Mouse (Mus musculus) brain, embryonic 18.5 days (tissue): ENCODE data around the gene Dnajb6.
"Not testable (repeated sequence)": the region's sequence is repeated elsewhere in the genome, so short reads cannot be mapped to it uniquely, and the experiment has no call there.

Experiments
- DNase-seq: peaks from one replicate; pipeline ENCODE4 v3.0.0-alpha.2; 2012; ENCODE audit warnings: low read depth, low spot score

Gene Dnajb6

DNA sequence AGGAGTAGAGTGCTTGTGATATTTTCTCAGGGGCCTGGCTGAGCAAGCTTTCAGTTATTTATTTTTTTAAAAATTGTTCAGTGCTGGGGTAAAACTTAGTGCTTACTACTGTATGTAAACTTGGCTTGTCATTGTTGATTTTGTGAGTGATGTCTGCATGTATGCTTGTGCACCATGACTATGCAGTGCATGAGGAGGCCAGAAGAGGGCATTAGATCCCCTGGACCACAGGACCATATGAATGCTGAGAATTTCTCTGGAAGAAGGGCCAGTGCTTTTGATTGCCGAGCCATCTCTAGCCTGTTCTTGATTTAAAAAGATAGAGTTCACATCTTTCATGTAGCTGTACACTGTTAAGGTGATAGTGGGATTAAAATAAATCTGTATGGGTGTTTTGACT is 35.4 kb downstream of the Dnajb6 start:
- no peak for DNase-seq

DNA sequence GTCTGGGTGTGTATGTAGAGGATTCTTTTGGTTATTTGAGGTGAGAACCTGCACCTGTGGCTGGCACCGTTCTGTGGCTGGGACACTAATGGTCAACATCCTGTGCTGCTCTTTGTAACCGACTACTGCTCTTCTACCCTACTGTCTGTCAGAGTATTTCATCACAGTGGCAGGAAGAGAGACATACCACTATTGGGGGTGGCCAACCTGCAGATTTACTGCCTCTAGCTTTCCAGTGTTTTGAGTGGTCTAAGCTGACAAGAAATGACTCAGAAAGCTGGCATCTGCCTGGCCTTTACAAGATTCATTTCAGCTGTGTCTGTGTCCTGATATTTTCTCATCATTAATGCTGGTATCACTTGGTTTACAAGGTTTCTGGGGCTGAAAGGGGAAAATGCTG is 36.5 kb downstream of the Dnajb6 start:
- no peak for DNase-seq

DNA sequence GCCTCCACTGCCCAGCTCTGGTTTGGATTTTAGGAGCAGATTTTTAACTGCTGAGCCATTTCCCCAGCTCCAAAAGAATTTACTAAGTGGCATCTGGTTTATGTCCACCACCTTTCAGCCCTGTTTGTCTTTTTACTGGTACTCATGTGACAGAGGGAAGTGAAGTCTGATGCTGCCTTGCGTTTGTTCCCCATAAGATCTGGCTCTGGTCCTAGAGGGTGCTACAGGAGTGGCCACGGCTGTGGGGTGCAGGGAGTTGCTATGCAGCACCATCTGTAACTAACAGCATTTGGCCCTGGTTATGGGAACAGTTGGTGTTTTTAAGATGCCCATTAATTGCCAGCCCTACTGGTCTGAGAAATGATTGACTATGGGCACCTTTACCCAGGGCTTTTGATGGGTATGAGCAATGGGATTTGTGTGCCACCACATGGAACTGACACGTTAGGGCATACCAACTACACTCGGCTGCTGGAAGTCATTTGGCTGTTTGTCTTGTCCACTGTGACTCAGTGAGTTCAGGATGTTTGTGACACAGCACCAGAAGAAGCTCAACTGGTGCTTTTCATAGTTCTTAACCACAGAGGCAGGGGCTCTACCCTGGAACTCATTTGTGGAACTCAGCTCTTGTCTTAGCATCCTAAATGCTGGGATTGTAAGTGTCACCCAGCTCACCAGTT is 37.3 kb downstream of the Dnajb6 start:
- no peak for DNase-seq

DNA sequence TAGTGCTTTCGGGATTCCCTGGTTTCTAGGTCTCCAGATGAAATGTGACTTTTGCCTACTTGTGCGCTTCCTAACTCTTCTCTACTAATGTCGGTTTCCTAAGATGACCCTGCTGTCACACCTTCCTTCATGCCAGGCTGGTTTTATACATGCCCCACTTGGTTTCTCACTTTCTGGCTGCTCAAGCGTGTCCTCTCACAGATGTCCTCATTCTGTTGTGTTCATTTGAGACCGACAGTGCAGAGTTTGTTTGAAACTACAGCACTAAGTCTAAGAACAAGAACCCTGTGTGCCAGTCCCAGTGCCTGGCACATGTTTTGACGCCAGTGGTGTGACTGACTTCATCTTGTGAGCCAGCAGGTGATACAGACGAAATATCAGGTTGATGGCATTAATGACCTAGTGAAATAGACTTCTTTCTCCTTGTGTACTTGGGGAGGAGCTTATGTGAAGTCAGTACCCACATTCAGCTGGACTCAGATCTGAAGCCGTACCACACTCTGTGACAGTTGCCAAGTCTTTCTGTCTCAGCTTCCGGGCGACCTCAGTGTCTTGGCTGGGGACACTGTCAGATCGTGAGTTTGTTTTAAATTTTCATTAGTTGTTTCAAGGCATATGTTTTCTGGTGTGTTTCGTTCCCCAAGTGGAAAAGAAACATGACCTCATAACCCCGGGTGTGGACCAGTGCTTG is 38.1 kb downstream of the Dnajb6 start:
- no peak for DNase-seq

DNA sequence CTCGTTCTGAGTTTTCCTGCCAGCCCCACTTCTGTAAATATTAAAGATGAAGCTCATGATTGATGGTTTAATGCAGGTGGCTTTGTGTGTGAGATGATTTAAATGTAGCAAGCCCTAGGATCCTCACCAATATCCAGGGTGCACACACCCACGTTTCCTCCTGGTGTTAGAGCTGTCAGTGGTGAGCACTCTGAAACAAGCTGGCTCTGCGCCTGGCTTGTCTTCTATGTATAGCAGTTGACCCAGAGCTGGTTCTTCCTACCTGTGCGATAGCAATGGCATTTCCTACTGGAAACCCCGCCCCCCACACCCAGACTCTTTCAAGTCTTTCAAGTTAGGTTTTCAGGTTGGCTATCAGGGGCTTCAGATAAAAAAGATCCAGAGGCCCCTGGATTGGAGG is 39.9 kb downstream of the Dnajb6 start:
- DNase-seq = no peak

DNA sequence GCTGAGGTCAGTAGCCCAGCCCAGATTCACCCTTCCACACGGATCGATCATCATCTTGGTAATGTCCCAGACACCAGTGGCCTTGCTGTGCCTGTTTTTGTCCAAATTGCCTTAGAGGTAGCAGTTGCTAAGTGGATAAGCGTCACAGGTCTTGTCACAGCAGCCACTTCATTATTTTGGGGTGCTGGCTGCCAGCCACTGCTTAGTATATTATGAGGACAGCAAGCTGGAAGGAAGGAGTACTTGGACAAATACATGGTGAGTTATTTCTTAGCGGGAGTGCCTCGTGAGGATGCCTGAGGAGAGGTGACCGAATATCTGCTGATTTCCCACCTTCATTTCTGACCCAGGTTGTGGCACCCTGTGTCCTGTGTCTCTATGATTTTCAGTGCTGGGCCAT is 42.5 kb downstream of the Dnajb6 start:
- no peak for DNase-seq

DNA sequence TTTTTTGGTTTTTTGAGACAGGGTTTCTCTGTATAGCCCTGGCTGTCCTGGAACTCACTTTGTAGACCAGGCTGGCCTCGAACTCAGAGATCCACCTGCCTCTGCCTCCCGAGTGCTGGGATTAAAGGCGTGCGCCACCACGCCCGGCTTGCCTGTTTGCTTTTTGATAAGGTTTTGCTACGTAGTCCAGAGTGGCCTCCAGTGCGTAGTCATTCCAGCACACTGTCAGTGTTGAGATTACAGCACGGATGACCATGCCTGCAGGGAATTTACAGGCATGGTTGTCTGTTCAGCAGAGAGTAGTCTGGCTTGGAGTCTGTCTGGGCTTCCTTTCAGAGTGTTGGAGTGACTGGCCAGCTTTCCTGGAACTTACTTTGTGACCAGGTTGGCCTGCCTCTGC is 44.2 kb downstream of the Dnajb6 start:
- not testable (repeated sequence) for DNase-seq

DNA sequence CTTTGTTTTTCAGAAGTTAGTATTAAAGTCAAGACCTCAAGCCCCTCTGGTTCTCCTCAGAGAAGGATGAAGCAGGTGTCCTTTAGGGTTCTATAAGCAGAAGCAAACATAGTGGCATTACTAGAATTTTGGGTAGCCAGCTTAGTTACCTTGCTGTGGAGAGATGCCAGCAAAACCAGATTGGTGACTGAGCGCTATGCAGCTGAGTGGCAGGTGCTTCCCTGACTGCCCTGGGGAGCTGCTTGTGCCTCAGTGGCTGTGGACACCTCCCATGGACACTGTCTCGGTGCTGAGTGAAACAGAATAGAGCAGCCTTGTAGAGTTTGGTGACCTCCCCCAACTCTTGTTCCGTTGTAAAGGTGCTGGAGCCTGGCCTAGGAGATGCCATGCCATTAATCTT is 46.8 kb downstream of the Dnajb6 start:
- DNase-seq = no peak

DNA sequence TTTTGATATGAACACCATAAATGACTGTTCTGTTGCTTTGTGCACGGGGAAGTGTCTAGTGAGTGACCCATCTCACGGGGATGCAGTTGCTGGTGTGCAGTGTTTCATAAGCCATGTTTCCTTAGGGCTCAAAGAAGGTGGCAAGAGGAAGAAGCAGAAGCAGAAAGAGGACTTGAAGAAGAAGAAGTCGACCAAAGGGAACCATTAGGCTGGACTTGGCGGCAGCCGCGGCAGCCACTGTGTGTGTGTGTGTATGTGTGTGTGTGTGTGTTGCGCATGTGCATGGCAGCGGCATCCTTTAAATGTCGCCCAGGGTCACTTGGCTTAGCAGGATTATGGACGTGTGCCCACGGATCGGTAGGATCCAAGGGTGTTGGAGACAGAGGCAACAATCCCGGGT is 49.4 kb downstream of the Dnajb6 start:
- DNase-seq = not testable (repeated sequence)

DNA sequence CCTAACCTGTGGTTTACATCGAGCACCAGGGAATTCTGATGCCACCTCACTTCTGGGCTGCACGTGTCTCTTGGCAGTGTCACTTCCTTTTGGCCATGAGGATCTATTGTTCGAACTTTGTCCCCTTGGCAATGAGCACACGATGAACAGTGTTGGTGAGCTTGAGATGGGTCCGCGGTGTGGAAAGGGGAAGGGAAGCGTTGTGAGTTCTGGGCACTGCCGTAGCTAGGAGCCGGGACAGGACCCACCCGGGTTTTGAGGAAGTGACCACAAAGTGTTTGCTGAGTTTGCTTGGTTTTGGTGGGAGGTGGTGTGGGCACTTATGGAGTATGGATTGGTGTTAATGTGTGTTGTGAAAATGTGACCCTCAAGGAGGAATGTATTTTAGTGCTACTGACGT is 50.5 kb downstream of the Dnajb6 start:
- not testable (repeated sequence) for DNase-seq

DNA sequence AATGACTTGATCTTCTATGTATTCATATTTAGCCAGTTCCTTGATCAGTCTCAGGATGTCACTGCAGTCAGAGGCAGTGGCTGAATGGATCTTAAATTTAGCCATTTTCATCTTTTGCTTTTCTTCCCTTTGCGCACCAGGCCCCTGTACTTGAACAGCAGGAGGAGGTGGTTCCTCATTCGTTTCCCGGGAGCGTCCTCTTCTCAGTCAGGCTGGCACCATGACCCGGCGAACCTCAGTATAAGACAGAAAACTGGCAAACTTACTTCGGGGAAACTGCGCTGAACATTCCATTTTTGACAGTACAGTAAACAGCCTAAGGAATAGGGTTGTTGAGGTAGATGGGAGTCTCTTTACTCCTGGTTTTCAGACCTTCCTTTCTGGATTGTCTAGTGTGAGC is 59.4 kb downstream of the Dnajb6 start:
- not testable (repeated sequence) for DNase-seq

DNA sequence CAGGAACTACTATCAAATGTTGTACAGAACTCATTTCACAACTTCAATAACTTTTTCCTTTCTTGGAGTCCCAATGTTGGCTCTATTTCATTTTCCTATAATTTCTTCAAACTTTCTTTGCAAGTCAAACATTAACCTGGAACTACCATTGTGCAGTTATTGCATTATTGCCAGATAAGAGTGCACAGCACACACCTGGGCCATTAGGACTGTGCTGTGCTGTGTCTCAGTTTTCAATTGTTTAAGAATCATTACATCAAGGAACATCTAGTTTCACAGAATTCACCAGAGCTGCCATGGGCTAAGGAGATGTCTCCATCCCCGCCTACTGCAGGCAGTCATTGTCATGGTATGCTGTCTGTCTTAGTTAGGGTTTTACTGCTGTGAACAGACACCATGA is 73.5 kb downstream of the Dnajb6 start:
- DNase-seq = no peak

DNA sequence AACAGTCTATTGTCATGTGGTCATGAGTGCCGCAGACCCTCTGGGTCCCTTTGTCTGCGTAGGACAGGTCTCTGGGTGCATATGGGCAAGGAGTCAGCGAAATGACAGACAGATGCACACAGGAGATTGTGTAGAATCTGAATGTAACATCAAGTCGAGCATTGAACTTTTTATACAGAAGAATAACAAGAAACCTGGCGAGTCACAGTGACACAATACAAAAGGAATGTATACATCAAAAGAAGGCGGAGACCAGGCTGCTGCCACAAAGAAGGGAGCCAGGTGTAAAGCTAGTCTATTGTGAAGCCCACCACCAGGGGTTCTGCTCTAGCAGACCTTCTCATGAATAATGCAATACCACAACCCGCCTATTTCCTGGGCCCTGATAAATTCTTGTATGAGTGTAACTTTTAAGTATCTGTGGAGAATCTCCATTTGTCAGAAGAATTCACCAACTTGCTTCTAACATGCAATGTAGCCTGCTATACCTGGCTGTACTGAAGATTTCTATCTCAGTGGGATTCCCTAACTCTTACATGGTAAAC is 76.0 kb downstream of the Dnajb6 start:
- not testable (repeated sequence) for DNase-seq

DNA sequence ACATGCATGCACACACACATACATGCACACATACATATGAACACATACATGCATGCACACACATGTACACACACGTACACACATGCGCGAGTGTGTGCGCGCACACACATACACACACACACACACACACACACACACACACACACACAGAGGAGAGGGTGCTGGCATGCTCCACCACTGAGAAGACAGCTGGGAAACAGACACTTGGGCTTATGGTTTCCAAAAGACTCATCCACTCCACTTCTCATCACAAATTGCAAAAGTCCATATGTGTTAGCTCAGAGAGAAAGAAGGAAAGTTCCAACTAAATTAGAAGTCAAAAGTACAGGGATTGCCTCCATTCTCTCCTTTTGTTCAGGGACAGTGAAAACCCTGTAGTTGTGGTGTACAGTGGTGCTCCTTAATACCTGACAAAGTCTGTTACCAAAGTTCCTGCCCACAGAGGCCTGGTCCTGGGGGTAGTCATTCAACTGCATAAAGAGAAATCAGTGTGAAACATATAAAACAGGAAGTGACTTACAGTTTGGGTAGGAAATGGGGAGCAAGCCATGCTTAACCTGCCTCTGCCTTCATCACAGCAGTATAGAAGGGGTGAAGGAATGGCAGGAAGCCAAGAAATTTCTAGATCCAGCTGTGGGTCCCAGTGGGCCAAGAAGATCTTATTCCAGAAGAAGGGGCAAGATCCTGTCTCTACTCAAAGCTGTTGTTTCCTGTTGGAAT is 81.2 kb downstream of the Dnajb6 start:
- DNase-seq = no peak

DNA sequence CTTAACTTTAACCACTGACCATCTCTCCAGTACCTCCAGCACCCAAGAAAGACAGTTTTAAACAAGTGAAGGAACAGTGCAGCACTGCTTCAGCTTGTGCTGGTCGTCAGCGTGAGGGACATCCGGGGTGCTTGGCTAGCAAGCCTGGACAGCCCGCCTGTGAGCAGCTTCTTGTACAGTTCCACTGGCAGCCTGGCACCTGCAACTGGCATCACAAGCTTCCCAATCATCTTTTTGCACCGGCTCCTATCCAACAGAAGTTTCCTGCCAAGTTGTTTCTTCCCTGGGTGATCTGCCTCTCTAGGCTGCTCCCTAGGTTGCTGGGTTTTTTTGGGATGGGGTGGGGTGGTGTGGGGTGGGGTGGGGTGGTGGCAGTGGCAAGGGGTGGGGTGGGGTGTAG is 81.9 kb downstream of the Dnajb6 start:
- peak; percentile 40 for DNase-seq

DNA sequence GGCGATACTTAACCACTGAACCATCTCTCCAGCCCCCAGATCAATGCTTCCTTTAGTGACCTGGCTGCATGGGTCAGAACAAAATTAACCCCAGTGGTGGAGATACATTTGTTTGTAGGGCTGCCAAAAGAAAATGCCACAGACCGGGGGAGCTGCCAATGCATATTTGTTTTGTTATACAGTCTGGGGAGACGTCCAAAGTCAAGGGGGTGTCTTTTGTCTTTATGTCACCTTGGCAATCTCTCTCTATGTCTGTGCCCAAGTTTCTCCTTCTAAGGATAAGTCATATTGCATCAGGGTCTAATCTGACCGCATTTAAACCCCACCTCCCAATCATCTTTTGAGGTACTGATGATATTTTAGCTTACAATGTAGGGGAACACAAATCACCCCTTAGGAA is 82.8 kb downstream of the Dnajb6 start:
- no peak for DNase-seq

DNA sequence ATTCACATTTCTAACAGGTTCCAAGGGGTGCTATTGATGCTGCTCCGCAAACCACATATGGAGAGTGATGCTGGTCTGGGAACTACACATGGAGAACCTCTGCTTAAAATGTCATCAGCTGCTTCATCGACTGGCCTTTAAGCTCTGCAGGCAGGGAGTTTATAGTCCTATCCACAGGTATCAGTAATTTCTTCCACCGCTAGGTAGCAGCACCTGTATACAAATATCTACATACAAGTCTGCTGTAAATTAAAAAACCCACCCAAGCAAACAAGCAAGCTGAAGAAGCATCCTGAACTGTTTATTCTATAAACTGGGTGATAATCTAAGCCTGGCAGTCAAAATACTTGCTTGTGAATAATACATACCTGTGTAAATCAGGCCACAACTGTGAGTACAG is 89.3 kb downstream of the Dnajb6 start:
- DNase-seq = no peak

DNA sequence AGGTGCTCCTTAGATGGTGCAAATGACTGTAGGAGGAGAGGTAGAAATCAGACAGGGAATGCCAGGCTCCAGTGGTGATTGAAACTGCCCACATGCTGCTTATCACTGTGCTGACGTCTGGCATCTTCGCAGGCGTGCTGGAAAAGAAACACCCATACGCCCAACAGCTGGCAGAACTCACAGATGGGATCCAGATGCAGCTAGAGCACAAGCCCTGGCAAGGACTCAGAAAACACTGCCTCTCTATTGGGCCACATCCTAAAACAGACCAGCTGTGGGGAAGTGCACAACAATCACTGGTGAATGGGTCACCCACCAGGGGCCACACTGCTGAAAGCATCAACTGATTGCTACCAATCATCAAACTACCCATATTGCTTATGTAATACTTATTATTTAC is 91.3 kb downstream of the Dnajb6 start:
- no peak for DNase-seq

DNA sequence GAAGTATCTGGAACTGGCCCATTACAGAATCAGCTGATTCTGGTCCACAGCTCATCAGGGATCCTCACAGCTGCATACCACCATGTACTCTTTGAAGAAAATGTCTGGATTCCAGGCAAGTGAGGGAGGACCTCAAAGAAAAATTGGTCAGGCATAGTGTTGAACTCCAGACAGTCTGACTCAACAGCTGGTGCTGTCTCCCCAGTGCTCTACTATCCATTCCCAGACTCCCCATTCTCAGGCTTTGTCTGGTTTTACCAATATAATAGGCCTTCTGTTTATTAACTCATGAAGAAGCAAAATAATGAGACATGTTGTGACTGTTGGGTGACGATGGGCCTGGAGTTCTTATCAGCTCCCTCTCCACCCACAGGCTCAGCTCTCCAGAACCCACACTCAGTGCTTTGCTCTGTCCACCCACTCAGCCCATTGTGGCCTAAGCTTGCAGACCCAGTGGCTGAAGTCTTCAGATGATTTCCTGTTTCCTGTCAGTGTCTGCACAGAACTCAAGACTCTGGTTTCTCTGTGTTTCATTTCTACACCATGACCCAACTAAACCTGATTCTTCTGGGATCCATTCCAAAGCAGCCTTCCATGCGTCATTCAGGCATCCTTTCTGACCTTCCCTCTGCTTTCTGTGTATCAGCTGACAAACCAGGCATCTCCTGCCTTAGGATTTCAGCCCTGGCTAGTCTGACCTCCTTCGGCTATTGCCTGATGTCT is 107.1 kb downstream of the Dnajb6 start:
- no peak for DNase-seq

DNA sequence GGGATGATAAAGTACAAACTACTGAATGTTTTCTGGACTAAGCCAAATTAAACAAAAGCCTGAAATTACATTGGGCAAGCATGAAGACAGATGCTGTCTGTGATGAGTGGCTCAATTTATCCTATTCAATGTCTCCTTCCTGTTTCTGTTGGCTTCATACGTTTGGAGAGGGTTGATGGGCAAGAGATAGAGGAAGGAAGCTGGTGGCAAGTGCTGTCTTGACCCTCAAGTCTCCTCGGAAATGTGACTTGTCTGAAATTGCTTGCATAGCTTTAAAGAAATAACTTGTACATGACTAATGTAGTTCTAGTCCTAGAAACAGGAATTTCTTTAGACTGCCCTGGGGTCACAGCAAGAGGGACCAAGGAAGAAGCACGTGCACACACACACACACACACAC is 109.5 kb downstream of the Dnajb6 start:
- no peak for DNase-seq

DNA sequence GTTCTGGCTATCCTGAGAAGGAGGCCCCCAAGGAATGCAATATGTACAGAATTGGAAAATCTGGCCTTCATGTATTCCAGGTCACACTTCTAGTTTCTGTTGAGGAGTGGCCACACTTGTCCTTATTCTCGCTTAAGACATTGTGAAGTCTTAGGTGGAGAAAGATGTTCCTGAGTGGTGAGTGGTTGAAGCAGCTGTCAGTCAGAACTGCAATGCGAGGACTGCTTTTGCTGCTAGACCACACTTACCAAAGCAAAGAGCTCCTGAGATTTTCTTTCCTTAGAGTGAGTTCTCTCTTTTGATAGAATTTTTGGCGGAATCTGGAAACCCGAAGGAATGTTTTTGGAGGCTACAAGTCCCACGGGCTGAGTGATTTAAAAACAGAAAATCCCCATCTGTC is 112.0 kb downstream of the Dnajb6 start:
- no peak for DNase-seq

DNA sequence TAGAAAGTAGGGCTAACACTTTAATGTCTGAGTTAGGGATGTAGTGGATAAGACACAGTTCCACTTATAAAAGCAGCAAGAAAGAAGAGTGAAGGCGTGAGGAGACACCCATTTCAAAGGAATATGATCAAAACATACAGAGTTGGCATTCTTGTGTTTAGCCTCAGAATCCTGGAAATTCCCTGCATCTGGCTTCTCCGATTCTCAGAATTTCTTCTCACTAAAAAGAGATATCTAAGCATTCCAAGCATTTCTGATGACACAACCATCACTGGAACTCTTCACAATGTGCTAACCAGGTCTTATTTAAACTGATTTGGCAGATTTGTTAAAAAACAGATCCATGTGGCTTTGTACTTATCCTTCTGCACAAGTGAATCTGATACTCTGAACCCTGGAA is 112.6 kb downstream of the Dnajb6 start:
- DNase-seq = no peak
